Mouse (Mus musculus) hindbrain, embryonic 12.5 days (tissue): Measurements from ENCODE around the gene Lrrk1. TPM values are rescaled to one million over a fixed set of nuclear protein-coding genes. Genes with fewer than 3 reads are reported as not detected.

Experiments used
- ATAC-seq: fragments of 200-750 bp; cut with Nextera tagmentation; 2 replicates; pipeline ENCODE4 v1.8.0; 2017; ENCODE audit warnings: moderate TSS enrichment; ENCODE audit not compliant: low FRiP score
- H3K27ac ChIP-seq: fragments of 300-500 bp; sonication (generic); 2 replicates; pipeline ENCODE4 v1.5.1; 2016; ENCODE audit warnings: mild to moderate bottlenecking
- H3K27me3 ChIP-seq: fragments of 300-500 bp; sonication (generic); 2 replicates; pipeline ENCODE4 v1.6.1; 2016; ENCODE audit warnings: mild to moderate bottlenecking
- H3K36me3 ChIP-seq: fragments of 300-500 bp; sonication (generic); 2 replicates; pipeline ENCODE4 v1.6.1; 2016; ENCODE audit warnings: mild to moderate bottlenecking
- H3K4me1 ChIP-seq: fragments of 300-500 bp; sonication (generic); 2 replicates; pipeline ENCODE4 v1.6.1; 2016
- H3K4me2 ChIP-seq: fragments of 300-500 bp; sonication (generic); replicated peaks from 2 replicates; pipeline ENCODE4 v1.6.1; 2016; ENCODE audit warnings: mild to moderate bottlenecking
- H3K4me3 ChIP-seq: fragments of 300-500 bp; sonication (generic); 2 replicates; pipeline ENCODE4 v1.5.1; 2016; ENCODE audit warnings: mild to moderate bottlenecking
- H3K9ac ChIP-seq: fragments of 300-500 bp; sonication (generic); 2 replicates; pipeline ENCODE4 v1.6.1; 2016; ENCODE audit warnings: mild to moderate bottlenecking, moderate library complexity
- H3K9me3 ChIP-seq: fragments of 300-500 bp; sonication (generic); replicated peaks from 2 replicates; pipeline ENCODE4 v1.6.1; 2016; ENCODE audit warnings: mild to moderate bottlenecking
- WGBS: fragments of 180-500 bp; shearing (Covaris S2); methylation state at CpG from one replicate; pipeline ENCODE4 v1.1.7; 2016; 5-methylcytosine and 5-hydroxymethylcytosine counted together
- polyA plus RNA-seq: library from polyadenylated mRNA; unstranded; fragments of >200 nt; fragmentation: Nextera tagmentation; extraction: Ambion mirVana; gene quantifications from 2 replicates; pipeline ENCODE4 v1.2.1, GENCODE M21; 2016

Gene Lrrk1
- polyA plus RNA-seq, 1 experiment from 2014 or later: 7.2 TPM

DNA sequence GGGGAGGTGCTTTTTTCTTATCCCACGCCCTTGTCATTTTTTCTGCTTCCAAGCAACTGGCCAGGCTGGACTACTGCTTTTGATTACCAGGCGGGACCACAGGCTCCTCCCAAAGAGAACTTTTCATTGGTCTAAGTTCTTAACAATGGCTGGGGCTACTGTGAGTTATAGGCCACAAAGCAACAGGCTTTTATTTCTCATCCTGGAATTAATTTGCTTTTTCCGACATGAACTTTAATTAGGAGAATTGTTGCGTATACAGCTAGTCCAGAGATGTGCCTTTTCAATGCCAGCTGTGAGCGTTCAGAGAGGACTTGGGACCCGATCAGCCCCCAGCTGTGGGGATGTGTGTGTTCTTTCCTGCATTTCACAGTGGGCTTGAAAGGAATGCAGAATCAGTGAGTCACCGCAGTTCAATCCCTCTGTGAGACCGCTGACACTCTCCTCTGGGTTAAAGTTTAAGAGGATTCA is 165.5 kb downstream of the Lrrk1 start:
- peaks cover 13% of the 10 kb centered on the region for H3K4me1 ChIP-seq
- H3K9me3 ChIP-seq: 0 out of 2 replicates have a peak, but pooled peaks cover 3% of the 10 kb centered on the region
- H3K4me2 ChIP-seq: no peak overlapping the region; the same call in 1 of the 2 replicates
- H3K9ac ChIP-seq: no peak overlapping the region
- no peaks in the 10 kb centered on the region for H3K36me3 ChIP-seq
- 11% methylated on average over 8 of the region's 8 CpGs for WGBS
- H3K27me3 ChIP-seq: no peaks in the 10 kb centered on the region
- peak overlapping the region; percentile 40; the same call in 1 of the 2 replicates for H3K27ac ChIP-seq
- H3K4me3 ChIP-seq: no peak overlapping the region
- ATAC-seq: no peak

DNA sequence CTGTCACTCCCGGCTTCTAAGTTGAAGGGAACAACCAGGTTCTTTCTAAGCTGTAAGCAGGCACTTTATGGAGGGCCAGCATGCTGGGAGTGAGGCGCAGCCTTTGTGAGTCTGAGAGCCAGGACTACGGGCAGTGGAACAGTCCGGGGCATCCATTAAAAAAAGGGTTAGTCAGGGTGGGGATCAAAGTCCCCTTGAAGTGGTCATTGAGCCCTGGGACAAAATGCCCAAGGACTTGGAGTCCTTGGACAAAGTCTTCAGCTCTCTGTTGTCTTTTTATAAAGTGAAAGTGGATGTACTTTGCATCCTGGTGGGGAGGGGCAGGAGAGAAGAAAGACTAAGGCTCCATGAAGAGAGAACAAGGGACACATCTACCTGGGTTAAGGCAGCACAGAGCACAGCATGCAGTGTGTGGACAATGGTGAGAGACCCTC is 168.3 kb downstream of the Lrrk1 start:
- no peaks in the 10 kb centered on the region for H3K36me3 ChIP-seq
- no peak for ATAC-seq
- no peak overlapping the region for H3K4me3 ChIP-seq
- H3K27me3 ChIP-seq: no peaks in the 10 kb centered on the region
- peaks cover 15% of the 10 kb centered on the region for H3K4me1 ChIP-seq
- H3K4me2 ChIP-seq: no peak overlapping the region
- H3K9me3 ChIP-seq: 0 out of 2 replicates have a peak, but pooled peaks cover 3% of the 10 kb centered on the region
- WGBS: 64% methylated on average over 4 of the region's 4 CpGs
- H3K9ac ChIP-seq: no peak overlapping the region
- H3K27ac ChIP-seq: no peak overlapping the region

DNA sequence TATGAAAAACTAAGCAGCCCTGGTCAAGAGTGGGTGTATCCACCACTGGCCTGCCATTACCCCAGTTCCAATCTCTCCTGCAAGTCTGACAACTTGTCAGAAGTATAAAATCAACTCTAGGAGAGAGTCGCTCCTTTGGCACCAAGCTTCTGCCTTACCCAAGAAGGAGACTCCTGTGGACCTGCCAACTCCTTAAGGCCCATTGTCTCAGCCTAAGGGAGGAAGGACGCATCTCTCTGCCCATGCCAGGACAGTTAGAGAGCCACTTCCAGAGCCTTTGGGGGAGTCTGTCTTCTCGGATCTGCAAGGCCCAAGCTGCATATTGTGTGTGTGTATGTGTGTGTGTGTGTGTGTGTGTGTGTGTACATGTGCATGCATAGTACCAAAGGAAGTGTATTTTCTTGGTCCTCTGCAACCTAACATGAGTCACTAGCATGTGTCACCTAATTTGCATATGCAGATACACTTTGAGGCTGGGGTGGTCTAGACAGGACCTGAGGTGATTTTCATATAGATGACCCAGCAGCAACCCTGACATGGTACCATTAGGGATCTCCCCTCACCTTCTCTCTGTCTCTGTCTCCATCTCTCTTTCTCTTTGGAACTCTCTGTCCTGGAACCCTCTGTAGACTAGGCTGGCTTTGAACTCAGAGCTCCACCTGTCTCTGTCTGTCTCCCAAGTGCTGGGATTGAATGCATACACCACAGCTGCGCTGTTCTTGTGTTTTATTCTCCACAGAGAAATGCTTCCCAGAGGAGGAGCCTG is 168.9 kb downstream of the Lrrk1 start:
- Histone ChIP-seq H3K36me3 (no peaks in the 10 kb centered on the region), H3K27me3 (no peaks in the 10 kb centered on the region), H3K27ac (no peak overlapping the region), H3K4me2 (no peak overlapping the region), H3K4me1 (peaks cover 15% of the 10 kb centered on the region), H3K9me3 (0 out of 2 replicates have a peak, but pooled peaks cover 3% of the 10 kb centered on the region), H3K4me3 (no peak overlapping the region), H3K9ac (no peak overlapping the region)
- 79% methylated on average over 4 of the region's 4 CpGs for WGBS
- no peak for ATAC-seq

DNA sequence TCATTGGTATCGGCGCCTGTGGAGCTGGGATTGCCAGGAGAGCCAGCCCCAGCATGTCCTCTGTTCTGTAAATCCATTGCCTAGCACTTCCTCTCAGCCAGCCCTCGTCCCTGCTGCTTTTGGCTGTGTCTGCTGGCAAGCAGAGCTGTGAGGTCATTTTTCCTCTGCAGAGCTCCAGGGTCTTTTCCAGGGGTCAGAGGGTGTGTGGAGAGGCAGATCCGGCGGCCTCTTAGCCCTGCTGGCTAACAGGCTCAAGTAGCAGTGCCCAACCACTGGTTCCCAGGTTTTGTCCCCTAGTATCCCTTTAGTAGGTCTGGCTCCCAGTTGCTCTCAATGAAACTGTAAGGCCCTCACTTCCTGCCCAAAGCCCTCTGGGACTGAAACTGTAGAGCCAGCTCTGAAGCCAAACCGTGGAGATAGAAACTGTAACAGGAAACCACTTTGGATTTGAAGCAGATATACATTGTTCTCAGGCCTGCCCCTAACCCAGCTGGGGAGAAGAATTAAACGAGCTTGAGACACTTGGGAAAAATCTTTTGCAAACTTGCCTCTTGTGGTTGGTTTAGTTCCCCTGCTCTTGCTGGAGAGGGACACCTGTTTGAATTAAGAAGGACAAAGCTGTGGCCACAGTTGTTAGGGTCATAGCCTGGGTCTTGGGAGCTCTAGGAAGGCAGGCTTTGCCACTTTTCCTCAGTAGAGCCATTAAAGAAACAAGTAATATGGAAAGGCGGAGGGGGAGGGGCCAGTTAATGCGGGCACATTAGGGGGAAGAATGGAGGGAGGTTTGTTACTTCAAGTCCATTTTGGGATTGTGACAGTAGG is 169.7 kb downstream of the Lrrk1 start:
- Histone ChIP-seq H3K4me2 (no peak overlapping the region), H3K4me1 (peaks cover 15% of the 10 kb centered on the region), H3K36me3 (no peaks in the 10 kb centered on the region), H3K9ac (peak overlapping the region; percentile 8; the same call in 1 of the 2 replicates), H3K27me3 (no peaks in the 10 kb centered on the region), H3K9me3 (no peaks in the 10 kb centered on the region), H3K27ac (peak overlapping the region; percentile 75), H3K4me3 (no peak overlapping the region)
- no peak for ATAC-seq
- 38% methylated on average over 9 of the region's 9 CpGs for WGBS

DNA sequence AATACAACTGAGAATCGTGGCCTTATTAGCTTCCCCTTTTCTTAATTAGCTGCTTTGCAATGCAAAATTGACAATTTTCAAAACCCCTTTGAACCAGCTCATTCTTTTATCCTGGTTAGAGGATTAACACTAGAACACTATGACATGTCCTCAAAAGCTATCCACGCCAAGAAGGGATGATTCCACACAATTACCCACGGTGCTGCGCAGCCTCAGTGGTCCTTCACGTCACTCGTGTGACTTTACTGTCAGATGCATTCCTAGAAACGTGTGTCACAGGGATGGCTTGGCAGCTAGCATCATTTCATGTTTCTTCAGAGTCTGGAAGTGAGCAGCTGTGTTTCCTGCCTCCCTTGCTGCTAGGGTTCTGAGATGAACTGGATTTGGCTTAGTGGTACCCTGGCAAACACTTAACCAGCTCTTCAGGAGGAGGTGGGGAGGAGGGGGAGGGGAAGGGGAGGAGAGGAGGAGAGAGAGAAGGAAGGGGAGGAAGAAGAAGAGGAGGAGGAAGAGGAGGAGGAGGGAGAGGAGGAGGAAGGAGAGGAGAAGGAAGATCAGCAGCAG is 170.5 kb downstream of the Lrrk1 start:
- ATAC-seq: no peak
- H3K36me3 ChIP-seq: no peaks in the 10 kb centered on the region
- no peak overlapping the region for H3K9ac ChIP-seq
- peaks cover 12% of the 10 kb centered on the region for H3K4me1 ChIP-seq
- H3K4me2 ChIP-seq: no peak overlapping the region
- WGBS: 74% methylated on average over 7 of the region's 7 CpGs
- no peak overlapping the region for H3K4me3 ChIP-seq
- H3K27ac ChIP-seq: peak overlapping the region; percentile 75
- no peaks in the 10 kb centered on the region for H3K27me3 ChIP-seq
- no peaks in the 10 kb centered on the region for H3K9me3 ChIP-seq

DNA sequence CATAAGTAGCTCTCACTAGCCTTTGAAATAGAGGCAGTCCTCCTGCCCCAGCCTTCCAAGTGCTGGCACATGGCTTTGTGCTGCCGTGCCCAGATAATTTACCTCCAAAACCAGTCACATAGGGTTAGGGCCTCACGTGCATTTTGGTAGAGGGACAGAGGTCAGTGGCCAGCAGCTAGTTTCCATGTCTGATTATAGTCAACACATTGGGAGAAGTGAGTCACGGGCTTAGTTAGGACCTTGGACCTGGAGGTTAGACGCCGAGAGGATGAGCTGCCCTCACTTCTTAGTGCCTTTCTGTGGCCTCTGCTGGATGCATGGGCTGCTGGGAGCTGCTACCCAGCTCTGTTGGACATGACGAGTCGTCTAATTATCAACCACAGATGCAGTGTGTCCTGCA is 171.1 kb downstream of the Lrrk1 start:
- H3K4me2 ChIP-seq: no peak overlapping the region
- H3K9ac ChIP-seq: no peak overlapping the region
- no peak overlapping the region for H3K4me3 ChIP-seq
- ATAC-seq: no peak
- H3K4me1 ChIP-seq: peaks cover 10% of the 10 kb centered on the region
- no peaks in the 10 kb centered on the region for H3K27me3 ChIP-seq
- H3K36me3 ChIP-seq: no peaks in the 10 kb centered on the region
- no peaks in the 10 kb centered on the region for H3K9me3 ChIP-seq
- WGBS: 74% methylated on average over 7 of the region's 7 CpGs
- no peak overlapping the region for H3K27ac ChIP-seq

DNA sequence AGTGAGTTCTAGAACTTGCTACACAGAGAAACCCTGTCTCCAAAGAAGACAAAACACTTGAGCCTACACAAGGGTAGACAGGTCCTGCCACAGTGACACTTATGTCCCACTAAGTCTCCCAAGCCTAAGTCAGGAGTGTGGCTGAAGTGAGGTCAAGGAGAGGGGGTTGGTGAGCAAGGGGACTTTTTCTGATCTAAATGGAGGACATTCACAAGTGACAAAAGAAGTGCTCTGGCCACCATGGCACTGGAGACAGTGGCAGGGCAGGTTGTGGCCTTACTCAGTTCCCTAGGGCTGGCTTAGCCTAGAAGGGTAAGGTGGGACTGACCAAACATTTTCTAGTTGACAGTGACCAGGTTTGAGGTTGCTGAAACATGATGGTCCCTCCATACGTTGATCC is 172.2 kb downstream of the Lrrk1 start:
- 83% methylated on average over 1 of the region's 1 CpGs for WGBS
- peaks cover 10% of the 10 kb centered on the region for H3K4me1 ChIP-seq
- no peak overlapping the region for H3K4me3 ChIP-seq
- no peak overlapping the region for H3K4me2 ChIP-seq
- H3K36me3 ChIP-seq: no peaks in the 10 kb centered on the region
- no peaks in the 10 kb centered on the region for H3K27me3 ChIP-seq
- no peaks in the 10 kb centered on the region for H3K9me3 ChIP-seq
- no peak overlapping the region for H3K9ac ChIP-seq
- ATAC-seq: no peak
- H3K27ac ChIP-seq: no peak overlapping the region

DNA sequence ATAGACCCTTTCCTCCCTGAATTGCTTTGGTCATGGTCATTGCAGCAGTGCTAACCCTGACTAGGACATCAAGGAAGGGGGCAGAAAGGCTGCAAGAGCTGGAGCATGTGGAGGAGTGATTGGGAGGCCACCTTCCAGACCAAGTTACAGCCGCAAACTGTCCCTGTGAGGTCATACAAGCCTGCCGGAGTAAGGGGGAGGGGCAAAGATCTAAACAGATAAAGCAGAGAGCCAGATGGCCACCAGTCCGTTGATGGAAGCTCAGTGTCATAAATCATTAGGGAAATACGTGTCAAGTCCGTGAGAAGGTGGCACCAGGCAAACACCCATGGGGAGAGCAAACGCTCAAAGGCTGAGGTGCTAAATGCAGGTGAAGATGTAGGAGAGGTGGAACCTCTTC is 173.7 kb downstream of the Lrrk1 start:
- WGBS: 72% methylated on average over 6 of the region's 6 CpGs

DNA sequence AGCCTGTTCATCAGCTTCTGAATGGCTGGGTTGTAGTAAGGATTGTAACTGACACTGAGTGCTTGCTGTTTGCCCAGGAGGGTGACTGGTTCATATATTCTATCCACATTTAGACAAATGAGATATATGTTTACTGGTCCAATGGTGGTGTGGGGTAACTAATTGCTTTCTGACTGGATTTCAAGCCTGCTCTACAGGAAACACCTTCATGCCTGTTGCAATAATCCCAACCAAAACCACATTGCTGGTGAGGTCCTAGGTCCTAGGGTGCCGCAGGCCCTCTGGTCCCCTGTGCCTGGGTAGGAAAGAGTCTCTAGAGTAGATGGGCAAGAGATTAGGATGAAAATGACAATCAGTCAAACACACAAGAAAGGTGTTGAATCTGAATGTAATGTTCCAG is 175.3 kb downstream of the Lrrk1 start:
- H3K4me3 ChIP-seq: no peak overlapping the region
- no peak overlapping the region for H3K9ac ChIP-seq
- no peak for ATAC-seq
- no peaks in the 10 kb centered on the region for H3K27me3 ChIP-seq
- H3K27ac ChIP-seq: no peak overlapping the region
- no peak overlapping the region for H3K4me2 ChIP-seq
- H3K9me3 ChIP-seq: no peaks in the 10 kb centered on the region
- peaks cover 4% of the 10 kb centered on the region for H3K4me1 ChIP-seq
- WGBS: 84% methylated on average over 1 of the region's 1 CpGs
- H3K36me3 ChIP-seq: no peaks in the 10 kb centered on the region

More for the DNA sequence above, 173.7 kb downstream of the Lrrk1 start:
- no peak for ATAC-seq
- H3K9ac ChIP-seq: no peak overlapping the region
- no peaks in the 10 kb centered on the region for H3K9me3 ChIP-seq
- H3K27ac ChIP-seq: no peak overlapping the region
- H3K4me3 ChIP-seq: no peak overlapping the region
- H3K36me3 ChIP-seq: no peaks in the 10 kb centered on the region
- H3K4me1 ChIP-seq: peaks cover 10% of the 10 kb centered on the region
- no peaks in the 10 kb centered on the region for H3K27me3 ChIP-seq
- H3K4me2 ChIP-seq: no peak overlapping the region

DNA sequence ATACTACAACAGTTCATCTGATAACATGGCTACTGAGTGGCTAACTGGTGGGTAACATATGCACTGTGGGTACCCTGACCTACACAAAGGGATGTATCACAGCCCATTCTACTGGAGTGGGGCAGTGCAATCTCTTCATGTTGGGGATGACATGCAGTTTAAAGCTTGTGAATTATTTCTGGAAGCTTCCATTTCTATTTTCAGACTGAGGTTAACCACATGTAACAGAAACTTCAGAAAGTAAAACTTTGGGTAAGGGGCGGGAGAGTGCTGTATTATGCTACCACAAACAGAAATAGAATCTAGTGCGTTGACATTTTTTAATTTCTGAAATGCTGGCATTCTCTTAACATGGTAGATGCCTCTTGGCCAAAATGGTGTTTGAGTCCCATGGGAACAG is 178.2 kb downstream of the Lrrk1 start:
- Histone ChIP-seq H3K4me3 (no peak overlapping the region), H3K9ac (no peak overlapping the region), H3K27me3 (no peaks in the 10 kb centered on the region), H3K4me2 (no peak overlapping the region), H3K4me1 (no peaks in the 10 kb centered on the region), H3K9me3 (no peaks in the 10 kb centered on the region), H3K36me3 (no peaks in the 10 kb centered on the region), H3K27ac (no peak overlapping the region)
- WGBS: 88% methylated on average over 2 of the region's 2 CpGs
- ATAC-seq: no peak

DNA sequence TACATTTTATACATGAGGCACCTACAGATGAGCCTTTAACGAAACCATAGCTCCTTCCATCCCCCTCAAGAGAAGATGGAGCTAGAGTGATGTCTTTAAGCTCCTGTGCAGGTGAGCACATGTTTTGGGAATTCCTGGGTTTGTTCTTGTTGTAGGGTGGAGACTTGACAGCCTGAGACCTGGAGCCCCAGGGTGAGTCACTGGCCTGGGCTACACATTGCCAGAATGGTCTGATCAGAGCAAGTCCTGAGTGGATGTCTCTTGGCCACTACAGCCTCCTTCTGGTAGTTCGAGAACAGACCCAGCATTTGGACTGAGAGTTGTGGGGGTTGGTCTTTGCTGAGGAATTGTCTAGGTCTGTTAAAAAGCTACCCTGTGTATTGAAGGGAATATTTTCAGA is 186.5 kb downstream of the Lrrk1 start:
- Histone ChIP-seq H3K4me1 (peaks cover 17% of the 10 kb centered on the region), H3K36me3 (no peaks in the 10 kb centered on the region), H3K27me3 (no peaks in the 10 kb centered on the region), H3K27ac (no peak overlapping the region), H3K4me3 (no peak overlapping the region), H3K4me2 (no peak overlapping the region), H3K9me3 (no peaks in the 10 kb centered on the region), H3K9ac (no peak overlapping the region)
- ATAC-seq: no peak
- WGBS: 88% methylated on average over 2 of the region's 2 CpGs

DNA sequence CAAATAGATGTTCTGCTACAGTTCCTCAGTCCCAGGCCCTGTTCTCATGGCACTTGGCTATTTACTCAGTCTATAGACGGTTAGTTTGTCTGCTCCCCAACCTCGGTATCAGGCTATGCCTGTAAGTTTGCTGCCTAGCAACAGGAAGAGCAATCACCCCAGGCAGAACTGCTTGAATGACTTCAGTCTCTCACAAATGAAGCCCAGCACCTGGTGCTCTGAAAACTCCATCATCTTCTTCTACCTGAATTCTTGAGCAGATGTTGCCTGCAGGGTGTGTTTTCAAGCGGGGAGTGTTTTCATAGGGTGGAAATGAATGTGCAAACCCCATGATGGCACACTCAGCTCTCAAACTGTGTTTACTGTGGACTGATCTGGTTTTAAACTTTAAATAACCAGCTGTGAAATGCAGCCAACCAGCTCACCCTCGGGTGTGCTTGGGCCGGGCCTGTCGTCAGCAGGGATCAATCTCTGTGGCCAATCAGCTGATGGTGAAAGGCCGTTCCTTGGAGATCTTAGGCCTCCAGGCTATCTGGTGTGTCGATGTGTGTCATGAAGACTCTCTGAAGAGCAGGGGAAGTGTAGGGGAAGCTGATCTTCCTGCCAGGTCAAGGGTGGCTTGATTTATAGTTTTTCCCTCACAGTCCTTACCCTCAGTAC is 187.2 kb downstream of the Lrrk1 start:
- no peaks in the 10 kb centered on the region for H3K36me3 ChIP-seq
- H3K27me3 ChIP-seq: no peaks in the 10 kb centered on the region
- no peaks in the 10 kb centered on the region for H3K9me3 ChIP-seq
- H3K4me3 ChIP-seq: no peak overlapping the region
- ATAC-seq: 0 out of 2 replicates have a peak, but pooled peaks have one; percentile 43
- WGBS: 54% methylated on average over 8 of the region's 8 CpGs
- H3K4me1 ChIP-seq: peaks cover 17% of the 10 kb centered on the region
- no peak overlapping the region for H3K9ac ChIP-seq
- no peak overlapping the region for H3K27ac ChIP-seq
- H3K4me2 ChIP-seq: no peak overlapping the region
